Mouse (Mus musculus) intestine, postnatal 0 days (tissue): ENCODE measurements around the gene Rcvrn. TPM values are rescaled to one million over a fixed set of nuclear protein-coding genes. Genes with fewer than 3 reads are reported as not detected.

Experiments used
- ATAC-seq: fragments of 200-750 bp; cut with Nextera tagmentation; 2 replicates; pipeline ENCODE4 v1.8.0; 2017; ENCODE audit warnings: mild to moderate bottlenecking, moderate TSS enrichment, moderate library complexity
- H3K27ac ChIP-seq: fragments of 300-500 bp; sonication (generic); 2 replicates; pipeline ENCODE4 v1.5.1; 2014; ENCODE audit warnings: mild to moderate bottlenecking, low read depth, low read length, moderate library complexity
- H3K27me3 ChIP-seq: fragments of 300-500 bp; sonication (generic); replicated peaks from 2 replicates; pipeline ENCODE4 v1.6.1; 2014; ENCODE audit warnings: low read length, mixed read lengths; ENCODE audit not compliant: control insufficient read depth, insufficient read depth
- H3K36me3 ChIP-seq: fragments of 300-500 bp; sonication (generic); 2 replicates; pipeline ENCODE4 v1.6.1; 2014; ENCODE audit warnings: mild to moderate bottlenecking, moderate library complexity; ENCODE audit not compliant: control insufficient read depth, insufficient read depth
- H3K4me1 ChIP-seq: fragments of 300-500 bp; sonication (generic); replicated peaks from 2 replicates; pipeline ENCODE4 v1.6.1; 2014; ENCODE audit warnings: antibody characterized with exemption, low read length, mixed read lengths; ENCODE audit not compliant: control insufficient read depth, insufficient read depth
- H3K4me2 ChIP-seq: fragments of 300-500 bp; sonication (generic); replicated peaks from 2 replicates; pipeline ENCODE4 v1.6.1; 2014; ENCODE audit warnings: low read depth, mild to moderate bottlenecking, moderate library complexity
- H3K4me3 ChIP-seq: fragments of 300-500 bp; sonication (generic); 2 replicates; pipeline ENCODE4 v1.5.1; 2014; ENCODE audit warnings: low read depth, low read length
- H3K9ac ChIP-seq: fragments of 300-500 bp; sonication (generic); 2 replicates; pipeline ENCODE4 v1.6.1; 2014; ENCODE audit warnings: mild to moderate bottlenecking, low read depth, low read length
- H3K9me3 ChIP-seq: fragments of 300-500 bp; sonication (generic); 2 replicates; pipeline ENCODE4 v1.6.1; 2016; ENCODE audit warnings: mixed run types; ENCODE audit not compliant: control insufficient read depth
- CTCF ChIP-seq: sonication (generic); IDR thresholded peaks from 2 replicates; pipeline ENCODE4 v1.5.1; 2016; ENCODE audit warnings: low read depth, mild to moderate bottlenecking, control low read depth, antibody characterized with exemption, moderate library complexity
- WGBS: fragments of 180-500 bp; shearing (Covaris S2); extraction: QIAGEN DNeasy Blood & Tissue Kit; methylation state at CpG from one replicate; pipeline ENCODE4 v1.1.7; 2014; 5-methylcytosine and 5-hydroxymethylcytosine counted together
- polyA plus RNA-seq: library from polyadenylated mRNA; unstranded; fragments of >200 nt; fragmentation: Nextera tagmentation; extraction: Ambion mirVana; gene quantifications from 2 replicates; pipeline ENCODE4 v1.2.1, GENCODE M21; 2015

Rcvrn gene
- polyA plus RNA-seq, 1 experiment from 2014 or later: not detected

DNA sequence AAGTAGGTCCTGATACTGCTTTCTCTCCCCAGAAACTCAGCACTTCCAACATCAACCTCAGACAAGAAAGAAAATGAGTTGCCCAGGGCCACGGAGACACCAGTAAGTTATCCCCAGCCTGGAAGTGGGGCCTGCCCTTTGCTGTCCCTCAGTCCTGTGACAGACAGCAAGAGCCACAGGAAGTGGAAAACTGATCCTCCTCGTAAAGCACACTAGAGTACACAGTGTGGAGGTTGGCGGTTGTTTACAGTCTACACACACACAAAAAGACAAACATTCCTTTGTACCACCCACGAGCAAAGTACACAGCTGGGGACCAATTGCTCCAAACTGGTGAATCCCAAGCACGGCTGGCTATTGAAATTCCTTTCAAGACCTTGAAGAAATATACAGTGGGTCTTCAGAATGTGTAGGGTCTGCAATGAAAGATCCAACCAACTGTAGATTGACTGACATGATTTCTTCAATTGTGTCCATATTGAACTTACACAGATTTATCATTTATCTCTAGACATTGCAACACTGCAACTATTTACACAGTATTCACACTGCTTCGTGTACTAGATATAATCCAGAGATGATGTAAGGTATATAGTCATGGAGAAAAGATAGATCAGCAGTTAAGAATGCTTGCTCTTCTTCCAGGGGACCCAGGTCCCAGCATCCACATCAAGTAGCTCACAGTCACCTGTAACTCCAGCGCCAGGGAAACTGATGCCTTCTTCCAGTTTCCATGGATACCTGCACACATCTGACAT lies 27.5 kb downstream of the Rcvrn start:
- no peak overlapping the region for H3K9ac ChIP-seq
- H3K27me3 ChIP-seq: no peaks in the 10 kb centered on the region
- ATAC-seq: no peak
- H3K4me3 ChIP-seq: no peak overlapping the region
- no peaks in the 10 kb centered on the region for H3K36me3 ChIP-seq
- H3K4me1 ChIP-seq: no peaks in the 10 kb centered on the region
- WGBS: 29% methylated on average over 7 of the region's 7 CpGs
- no peaks in the 10 kb centered on the region for H3K9me3 ChIP-seq
- TF ChIP-seq CTCF: no peak
- H3K27ac ChIP-seq: no peak overlapping the region
- no peak overlapping the region for H3K4me2 ChIP-seq

- H3K27ac ChIP-seq: no peak overlapping the region
- TF ChIP-seq CTCF: no peak
- no peaks in the 10 kb centered on the region for H3K27me3 ChIP-seq
- WGBS: 68% methylated on average over 8 of the region's 8 CpGs
- no peaks in the 10 kb centered on the region for H3K9me3 ChIP-seq
- H3K9ac ChIP-seq: no peak overlapping the region
- no peaks in the 10 kb centered on the region for H3K4me1 ChIP-seq
- H3K4me3 ChIP-seq: no peak overlapping the region
- no peak overlapping the region for H3K4me2 ChIP-seq
- no peaks in the 10 kb centered on the region for H3K36me3 ChIP-seq
- ATAC-seq: no peak
Measured at GRCm38 (mm10) chr11:67723231-67724013, 28.3 kb downstream of the Rcvrn start.

DNA sequence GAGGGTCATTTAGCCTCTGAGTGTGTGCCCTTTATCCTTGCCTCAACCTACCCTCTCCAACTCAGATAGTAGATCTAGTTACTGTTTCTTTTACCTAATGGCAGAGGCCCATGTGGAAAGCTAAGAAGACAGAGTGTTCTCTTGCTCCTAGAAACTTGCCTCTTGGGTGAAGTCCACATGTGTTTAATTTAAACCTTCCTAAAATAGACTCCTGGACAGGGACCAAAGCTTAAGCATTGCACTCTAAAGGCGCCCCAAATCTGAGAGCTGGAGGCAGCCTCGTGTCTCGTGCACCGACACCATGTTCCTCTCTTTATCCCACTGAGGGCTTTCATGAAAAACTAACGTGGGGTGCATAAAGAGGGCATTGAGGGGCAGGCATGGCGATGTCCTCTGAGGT lies 32.0 kb downstream of the Rcvrn start:
- Histone ChIP-seq H3K4me1 (no peaks in the 10 kb centered on the region), H3K27ac (no peak overlapping the region), H3K27me3 (no peaks in the 10 kb centered on the region), H3K9me3 (no peaks in the 10 kb centered on the region), H3K9ac (no peak overlapping the region), H3K4me3 (no peak overlapping the region), H3K4me2 (no peak overlapping the region), H3K36me3 (no peaks in the 10 kb centered on the region)
- TF ChIP-seq CTCF: no peak
- WGBS: 62% methylated on average over 6 of the region's 6 CpGs
- ATAC-seq: no peak

DNA sequence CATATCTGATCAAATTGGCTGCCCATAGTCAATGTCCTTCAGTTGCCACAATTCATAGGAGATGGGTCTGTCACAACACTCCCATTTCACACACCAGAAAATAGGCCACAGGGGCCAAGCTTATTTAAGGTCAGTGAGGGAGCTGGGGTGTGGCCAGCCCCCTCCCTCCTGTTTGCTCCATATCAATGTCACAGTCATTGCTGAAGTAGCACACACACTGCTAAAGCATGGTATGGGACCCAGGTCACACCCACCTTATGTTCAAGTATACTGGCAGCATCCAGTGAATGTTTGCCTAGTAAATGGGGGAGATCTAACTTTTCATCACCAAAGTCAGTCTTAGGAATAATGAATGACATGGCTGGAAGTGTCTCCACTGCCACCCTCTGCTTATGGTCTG lies 33.6 kb downstream of the Rcvrn start:
- Histone ChIP-seq H3K4me1 (no peaks in the 10 kb centered on the region), H3K36me3 (no peaks in the 10 kb centered on the region), H3K27me3 (0 out of 2 replicates have a peak, but pooled peaks cover 2% of the 10 kb centered on the region), H3K9me3 (no peaks in the 10 kb centered on the region), H3K4me3 (no peak overlapping the region), H3K9ac (no peak overlapping the region), H3K4me2 (no peak overlapping the region), H3K27ac (no peak overlapping the region)
- TF ChIP-seq CTCF: no peak
- no peak for ATAC-seq

DNA sequence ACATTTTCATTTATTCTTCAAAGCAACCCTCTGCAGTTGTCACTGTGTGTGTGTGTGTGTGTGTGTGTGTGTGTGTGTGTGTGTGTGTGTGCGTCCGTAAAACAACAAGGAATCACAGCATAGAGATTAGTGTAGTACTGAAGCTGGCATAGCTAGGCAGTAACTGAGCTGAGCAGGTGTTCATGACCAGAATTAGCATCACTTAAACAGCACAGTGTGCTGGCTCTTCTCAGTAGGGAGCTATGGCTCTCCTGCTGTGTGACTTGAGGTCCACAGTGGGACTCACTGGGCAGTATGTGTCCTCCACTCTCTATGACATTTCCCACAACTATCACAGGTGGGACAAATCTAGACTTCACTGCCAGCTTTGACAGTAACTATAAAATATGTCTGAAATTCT lies 35.9 kb downstream of the Rcvrn start:
- Histone ChIP-seq H3K9me3 (no peaks in the 10 kb centered on the region), H3K4me2 (no peak overlapping the region), H3K27ac (no peak overlapping the region), H3K36me3 (no peaks in the 10 kb centered on the region), H3K9ac (no peak overlapping the region), H3K27me3 (0 out of 2 replicates have a peak, but pooled peaks cover 2% of the 10 kb centered on the region), H3K4me1 (no peaks in the 10 kb centered on the region), H3K4me3 (no peak overlapping the region)
- no peak for ATAC-seq
- TF ChIP-seq CTCF: no peak
- WGBS: 96% methylated on average over 2 of the region's 2 CpGs

DNA sequence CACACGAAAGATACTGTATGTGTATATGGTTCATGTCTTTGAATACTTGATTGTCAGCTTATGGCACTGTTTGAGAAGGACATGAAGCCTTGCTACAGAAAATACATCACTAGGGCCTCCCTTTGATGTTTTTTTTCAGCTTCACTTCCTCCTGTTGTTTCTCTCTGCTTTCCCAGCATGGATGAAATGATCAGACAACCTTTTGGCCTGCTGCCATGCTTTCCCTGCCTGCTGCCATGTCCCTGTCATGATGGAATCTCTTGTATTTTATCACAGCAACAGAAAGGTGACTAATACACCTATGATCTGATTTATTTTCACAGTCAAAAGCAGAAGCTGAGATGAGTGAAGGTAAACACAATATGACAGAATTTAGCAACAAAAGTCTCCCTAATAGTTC lies 38.6 kb downstream of the Rcvrn start:
- no peak overlapping the region for H3K4me2 ChIP-seq
- H3K4me1 ChIP-seq: no peaks in the 10 kb centered on the region
- 88% methylated on average over 1 of the region's 1 CpGs for WGBS
- no peaks in the 10 kb centered on the region for H3K36me3 ChIP-seq
- no peak overlapping the region for H3K9ac ChIP-seq
- no peak overlapping the region for H3K4me3 ChIP-seq
- 0 out of 2 replicates have a peak, but pooled peaks cover 2% of the 10 kb centered on the region for H3K27me3 ChIP-seq
- no peak for ATAC-seq
- H3K9me3 ChIP-seq: no peaks in the 10 kb centered on the region
- H3K27ac ChIP-seq: no peak overlapping the region
- no peak for TF ChIP-seq CTCF
